Mouse (Mus musculus) kidney, postnatal 0 days (tissue): ENCODE data around the gene H2afx. TPM values are rescaled to one million over a fixed set of nuclear protein-coding genes. Genes with fewer than 3 reads are reported as not detected.

Experiments used
- ATAC-seq: fragments of 200-750 bp; cut with Nextera tagmentation; replicated peaks from 2 replicates; pipeline ENCODE4 v1.8.0; 2017; ENCODE audit warnings: low read depth, moderate number of reproducible peaks, moderate TSS enrichment, moderate library complexity; ENCODE audit not compliant: low FRiP score
- DNase-seq: peaks from one replicate; pipeline ENCODE4 v3.0.0-alpha.2; 2016; ENCODE audit warnings: low spot score
- H3K27ac ChIP-seq: fragments of 300-500 bp; sonication (generic); 2 replicates; pipeline ENCODE4 v1.5.1; 2014; ENCODE audit warnings: mild to moderate bottlenecking
- H3K27me3 ChIP-seq: fragments of 300-500 bp; sonication (generic); 2 replicates; pipeline ENCODE4 v1.6.1; 2014; ENCODE audit warnings: low read length, mixed read lengths; ENCODE audit not compliant: insufficient read depth
- H3K36me3 ChIP-seq: fragments of 300-500 bp; sonication (generic); 2 replicates; pipeline ENCODE4 v1.6.1; 2014; ENCODE audit warnings: low read length, mixed read lengths; ENCODE audit not compliant: insufficient read depth
- H3K4me1 ChIP-seq: fragments of 300-500 bp; sonication (generic); replicated peaks from 2 replicates; pipeline ENCODE4 v1.6.1; 2014; ENCODE audit warnings: antibody characterized with exemption, low read length, mixed read lengths; ENCODE audit not compliant: insufficient read depth
- H3K4me2 ChIP-seq: fragments of 300-500 bp; sonication (generic); 2 replicates; pipeline ENCODE4 v1.6.1; 2014; ENCODE audit warnings: mild to moderate bottlenecking, low read length, moderate library complexity, mixed read lengths
- H3K4me3 ChIP-seq: fragments of 300-500 bp; sonication (generic); replicated peaks from 2 replicates; pipeline ENCODE4 v1.5.1; 2014; ENCODE audit warnings: low read depth, low read length
- H3K9ac ChIP-seq: fragments of 300-500 bp; sonication (generic); 2 replicates; pipeline ENCODE4 v1.6.1; 2014; ENCODE audit warnings: low read depth, low read length
- H3K9me3 ChIP-seq: fragments of 300-500 bp; sonication (generic); replicated peaks from 2 replicates; pipeline ENCODE4 v1.6.1; 2016; ENCODE audit warnings: low read length, inconsistent platforms, mixed read lengths
- CTCF ChIP-seq: IDR thresholded peaks from 2 replicates; pipeline ENCODE4 v1.5.1; 2016; ENCODE audit warnings: antibody characterized with exemption, low read depth, mild to moderate bottlenecking, moderate library complexity
- WGBS: fragments of 180-500 bp; shearing (Covaris S2); extraction: QIAGEN DNeasy Blood & Tissue Kit; methylation state at CpG from one replicate; pipeline ENCODE4 v1.1.7; 2014; 5-methylcytosine and 5-hydroxymethylcytosine counted together
- polyA plus RNA-seq: library from polyadenylated mRNA; unstranded; fragments of >200 nt; fragmentation: Nextera tagmentation; extraction: Ambion mirVana; gene quantifications from 2 replicates; pipeline ENCODE4 v1.2.1, GENCODE M21; 2015

H2afx gene
- polyA plus RNA-seq = 186 and 205 TPM in 2 replicates

- Histone ChIP-seq H3K9me3 (no peaks in the 10 kb centered on the region), H3K9ac (peak within 1 kb of the TSS; percentile 88), H3K4me3 (peak within 1 kb of the TSS; percentile 85), H3K27ac (peak within 1 kb of the TSS; percentile 90), H3K4me1 (peaks cover 6% of the 10 kb centered on the region; the same call in 1 of the 2 replicates), H3K4me2 (peak within 1 kb of the TSS; percentile 90), H3K27me3 (no peaks in the 10 kb centered on the region), H3K36me3 (peaks cover 26% of the 10 kb centered on the region; the same call in 1 of the 2 replicates)
- ATAC-seq = peak; percentile 97
- under 1% methylated on average over 88 of the region's 91 CpGs for whole genome bisulfite sequencing
- DNase-seq = peak; percentile 100
- TF ChIP-seq CTCF = peak; percentile 61
Observed at GRCm38 (mm10) chr9:44334396-44335330, at the start of gene H2afx. H2afx (plus strand) TSS chr9:44334694.

- 14% methylated on average over 6 of the region's 6 CpGs for WGBS
- ATAC-seq (no peak), DNase-seq (no peak)
- Histone ChIP-seq H3K27ac (no peak overlapping the region), H3K9me3 (no peaks in the 10 kb centered on the region), H3K9ac (no peak overlapping the region), H3K27me3 (no peaks in the 10 kb centered on the region), H3K4me3 (no peak overlapping the region), H3K4me1 (peaks cover 4% of the 10 kb centered on the region; the same call in 1 of the 2 replicates), H3K36me3 (no peaks in the 10 kb centered on the region), H3K4me2 (no peak overlapping the region)
- no peak for TF ChIP-seq CTCF
Observed at GRCm38 (mm10) chr9:44286256-44286850, 48.1 kb upstream of the H2afx start.

GRCm38 (mm10) chr9:44287003-44287400 is 47.5 kb upstream of the H2afx start:
- H3K4me3 ChIP-seq = peak overlapping the region; percentile 57
- no peak for DNase-seq
- ATAC-seq = no peak

GRCm38 (mm10) chr9:44287401-44288075 is 47.0 kb upstream of the H2afx start:
- Histone ChIP-seq H3K9ac (peak overlapping the region; percentile 61), H3K27me3 (no peaks in the 10 kb centered on the region), H3K36me3 (no peaks in the 10 kb centered on the region), H3K4me1 (peaks cover 4% of the 10 kb centered on the region; the same call in 1 of the 2 replicates), H3K27ac (no peak overlapping the region), H3K9me3 (no peaks in the 10 kb centered on the region), H3K4me2 (peak overlapping the region; percentile 95), H3K4me3 (peak overlapping the region; percentile 57)
- no peak for TF ChIP-seq CTCF
- DNase-seq (no peak), ATAC-seq (peak; percentile 8; the same call in 1 of the 2 replicates)
- 1% methylated on average over 42 of the region's 47 CpGs for WGBS

More at GRCm38 (mm10) chr9:44287003-44287400, 47.5 kb upstream of the H2afx start:
- peaks cover 4% of the 10 kb centered on the region; the same call in 1 of the 2 replicates for H3K4me1 ChIP-seq
- H3K9me3 ChIP-seq = no peaks in the 10 kb centered on the region
- H3K27me3 ChIP-seq = no peaks in the 10 kb centered on the region
- H3K27ac ChIP-seq = no peak overlapping the region
- H3K9ac ChIP-seq = peak overlapping the region; percentile 61
- no peak for TF ChIP-seq CTCF
- WGBS = 14% methylated on average over 11 of the region's 11 CpGs
- H3K4me2 ChIP-seq = peak overlapping the region; percentile 95
- H3K36me3 ChIP-seq = no peaks in the 10 kb centered on the region

- no peak for TF ChIP-seq CTCF
- ATAC-seq (peak; percentile 50; the same call in 1 of the 2 replicates), DNase-seq (peak; percentile 56)
- peak within 1 kb of the TSS; percentile 57 for H3K4me3 ChIP-seq
- WGBS = 1% methylated on average over 38 of the region's 38 CpGs
- H3K4me1 ChIP-seq = peaks cover 4% of the 10 kb centered on the region; the same call in 1 of the 2 replicates
- no peaks in the 10 kb centered on the region for H3K27me3 ChIP-seq
- no peaks in the 10 kb centered on the region for H3K9me3 ChIP-seq
- peak within 1 kb of the TSS; percentile 95 for H3K4me2 ChIP-seq
- H3K27ac ChIP-seq = no peak within 1 kb of the TSS
- H3K36me3 ChIP-seq = peaks cover 4% of the 10 kb centered on the region; the same call in 1 of the 2 replicates
- H3K9ac ChIP-seq = peak within 1 kb of the TSS; percentile 61
Observed at GRCm38 (mm10) chr9:44288076-44288958, 46.2 kb upstream of the H2afx start, which contains the start of gene Abcg4. Abcg4 (minus strand) TSS chr9:44288615.
